Mouse (Mus musculus) embryonic fibroblast, embryonic 13.5 days (primary cell): ENCODE results near the gene Itgav.

Source experiments
- CTCF ChIP-seq: IDR thresholded peaks from 2 replicates; pipeline ENCODE4 v1.5.1; 2011; ENCODE audit warnings: mild to moderate bottlenecking, control low read depth, low read length, moderate library complexity, borderline replicate concordance; ENCODE audit not compliant: insufficient read depth
- POLR2A ChIP-seq: IDR thresholded peaks from 2 replicates; pipeline ENCODE4 v1.6.1; 2011; ENCODE audit warnings: low read depth, mild to moderate bottlenecking, control low read depth, low read length, moderate library complexity

GRCm38 (mm10) chr2:83695345-83696247 is 28.6 kb upstream of the Itgav start:
- TF ChIP-seq CTCF = no peak
- TF ChIP-seq POLR2A = no peak
